Mouse (Mus musculus) CD4-positive, CD25-positive, alpha-beta regulatory T cell, adult 4 months (primary cell): ENCODE data around the gene H2-T23. TPM values are rescaled to one million over a fixed set of nuclear protein-coding genes. Genes with fewer than 3 reads are reported as not detected.
"Not testable (repeated sequence)": the region's sequence is repeated elsewhere in the genome, so short reads cannot be mapped to it uniquely, and the experiment has no call there.

Experiments used
- ATAC-seq: one replicate; pipeline ENCODE4 v1.8.0; 2017
- polyA plus RNA-seq, 2 experiments: library from polyadenylated mRNA; unstranded; fragments of 100-300 nt; shearing (Covaris generic); gene quantifications; one replicate each; pipeline ENCODE4 v1.2.1; 2017

Gene H2-T23
- polyA plus RNA-seq, result 1,000 to 10,000 TPM in 1 of 2 experiments, 100 to 1,000 TPM in 1; 829 to 1,151 TPM

GRCm38 (mm10) chr17:36032351-36032875 lies at the start of gene H2-T23:
Gene H2-T23 (minus strand): TSS chr17:36032855.
- ATAC-seq, result peak; percentile 87

GRCm38 (mm10) chr17:36081901-36082300 lies 49.2 kb upstream of the H2-T23 start:
- not testable (repeated sequence) for ATAC-seq

DNA sequence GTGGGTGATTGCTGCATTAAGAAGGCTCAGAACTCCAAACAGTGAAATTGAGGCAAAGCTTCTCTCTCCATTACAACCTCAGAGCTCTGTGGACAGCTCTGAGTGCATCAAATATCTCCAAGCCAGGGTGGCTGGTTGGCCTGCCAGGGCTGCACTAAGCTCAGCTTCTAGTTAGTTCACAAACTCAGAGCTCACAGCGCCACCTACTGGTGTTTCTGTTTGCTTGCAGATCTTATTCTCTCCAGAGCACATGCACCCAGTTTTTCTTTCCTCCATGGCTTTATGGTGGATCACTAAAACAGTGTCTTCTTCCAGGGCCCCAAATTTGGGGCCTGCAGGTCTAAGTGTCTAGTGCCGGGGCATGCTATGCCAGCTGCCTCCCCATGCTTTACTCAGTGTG lies 28.2 kb upstream of the H2-T23 start:
- peak; percentile 77 for ATAC-seq

DNA sequence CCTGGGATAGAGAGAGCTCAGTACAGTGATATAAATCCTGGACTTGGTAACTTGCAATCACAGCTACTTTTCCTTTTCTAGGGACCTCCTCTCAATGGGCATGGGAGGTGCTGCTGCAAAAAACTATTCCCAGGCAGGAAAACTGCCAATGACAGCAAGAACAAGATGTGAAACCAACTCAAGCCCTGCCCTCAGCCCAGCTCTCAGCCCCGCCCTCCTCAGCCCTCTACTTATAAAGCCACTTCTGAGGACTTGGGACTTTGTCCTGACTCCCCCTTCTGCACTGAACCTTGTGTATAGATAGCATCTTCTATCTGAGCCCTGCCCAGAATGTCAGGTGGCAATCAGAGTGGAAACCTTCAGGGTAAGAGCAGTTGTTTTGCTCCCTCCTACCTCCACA lies 25.7 kb upstream of the H2-T23 start, which contains the start of gene Gm11127:
Gene Gm11127, minus strand, starts transcription at position 10 of the 400 bp plus-strand sequence.
- not testable (repeated sequence) for ATAC-seq

DNA sequence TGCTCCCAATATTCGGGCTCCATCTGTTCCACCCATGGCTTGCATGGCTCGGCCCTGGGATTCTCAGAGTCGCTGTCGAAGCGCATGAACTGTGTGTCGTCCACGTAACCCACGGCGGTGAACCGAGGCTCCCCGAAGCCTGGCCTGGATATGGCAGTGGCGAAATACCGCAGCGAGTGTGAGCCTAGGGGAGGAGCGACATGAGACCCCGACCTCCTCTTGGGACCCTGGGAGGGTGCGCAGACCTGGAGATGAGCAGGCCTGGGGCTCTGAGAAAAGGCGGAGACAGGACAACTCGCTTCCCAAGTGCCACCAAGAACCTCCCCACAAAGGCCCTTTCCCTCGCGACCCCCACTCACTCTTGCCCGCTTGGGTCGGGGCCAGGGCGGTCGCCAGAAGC lies 25.3 kb upstream of the H2-T23 start:
- ATAC-seq, result not testable (repeated sequence)

GRCm38 (mm10) chr17:36043286-36043685 lies 10.6 kb upstream of the H2-T23 start:
- ATAC-seq, result no peak

GRCm38 (mm10) chr17:36042610-36043169 lies 10.0 kb upstream of the H2-T23 start, which contains the start of the genes H2-T22 and Gm6034:
Gene H2-T22 (minus strand): TSS chr17:36042747.
Gene Gm6034 (plus strand): TSS chr17:36042961.
- peak; percentile 97 for ATAC-seq

DNA sequence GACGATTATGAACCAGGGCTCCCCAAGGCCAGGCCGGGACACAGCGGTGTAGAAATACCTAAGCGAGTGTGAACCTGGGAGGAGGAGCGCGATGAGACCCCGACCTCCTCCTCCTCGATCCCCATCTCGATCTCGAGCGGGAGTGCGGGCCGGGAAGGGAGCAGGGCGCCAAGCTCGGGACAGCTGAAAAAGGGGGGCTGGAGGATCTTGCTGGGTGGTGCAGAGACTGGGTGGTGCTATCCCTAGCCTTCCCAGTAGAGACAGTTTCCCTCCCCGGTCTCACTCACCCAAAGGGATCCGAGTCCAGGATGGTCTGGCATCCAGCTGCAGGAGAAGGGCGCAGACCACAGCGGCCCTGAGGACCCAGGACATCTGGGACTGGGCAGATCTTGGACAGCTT lies 9.4 kb upstream of the H2-T23 start:
- not testable (repeated sequence) for ATAC-seq

GRCm38 (mm10) chr17:36040604-36041003 lies 7.9 kb upstream of the H2-T23 start:
- not testable (repeated sequence) for ATAC-seq

- not testable (repeated sequence) for ATAC-seq
Observed at GRCm38 (mm10) chr17:36036126-36036525, 3.5 kb upstream of the H2-T23 start.

DNA sequence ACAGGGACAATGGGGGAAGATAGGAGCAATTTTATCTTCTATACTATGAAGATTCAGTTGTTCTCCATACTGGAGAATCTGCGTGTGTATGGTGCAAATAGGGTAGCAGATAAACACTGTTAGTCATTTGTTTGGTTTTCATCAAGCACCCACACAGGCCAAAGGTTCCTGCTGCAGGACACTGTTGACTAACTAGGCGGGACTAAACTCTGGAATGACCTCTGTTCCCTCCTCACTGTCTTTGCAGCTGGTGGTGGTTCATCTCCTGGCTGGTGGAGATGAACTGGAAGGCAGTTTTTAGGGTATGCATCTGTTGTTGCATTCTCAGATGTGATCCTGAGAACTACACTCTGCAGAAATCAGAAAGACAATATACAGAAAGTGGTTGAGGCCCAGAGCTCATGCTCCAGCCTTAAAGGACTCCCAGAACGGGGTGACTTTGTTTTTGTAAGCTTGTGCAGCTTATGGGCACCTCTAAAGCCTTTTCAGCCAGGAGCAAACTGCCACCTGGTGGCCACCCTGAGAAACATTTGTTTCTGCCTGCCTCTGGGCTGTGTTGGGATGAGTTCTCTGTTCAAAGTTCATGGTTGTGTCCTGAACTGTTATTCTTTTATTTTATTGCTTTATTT lies 2.5 kb upstream of the H2-T23 start:
- peak; percentile 35 for ATAC-seq

DNA sequence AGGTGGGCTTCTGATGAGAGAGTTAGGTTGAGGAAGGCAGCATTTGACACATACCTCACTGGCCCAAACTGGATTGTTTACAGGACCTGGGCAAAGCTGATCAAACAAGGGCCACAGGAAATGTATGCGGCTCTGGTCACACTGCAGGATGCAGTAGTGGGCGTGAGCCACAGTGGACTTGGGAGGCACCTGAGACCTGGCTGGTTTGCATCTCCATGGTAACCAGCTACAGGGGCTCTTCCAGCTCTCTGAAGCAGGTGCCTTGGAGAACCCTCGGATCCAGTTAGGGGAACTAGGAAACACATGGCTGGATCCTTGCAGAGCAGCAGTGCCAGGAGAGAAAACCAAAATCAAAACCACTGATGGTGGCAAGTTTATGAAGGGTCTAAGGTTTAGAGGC lies 1.9 kb upstream of the H2-T23 start:
- not testable (repeated sequence) for ATAC-seq

DNA sequence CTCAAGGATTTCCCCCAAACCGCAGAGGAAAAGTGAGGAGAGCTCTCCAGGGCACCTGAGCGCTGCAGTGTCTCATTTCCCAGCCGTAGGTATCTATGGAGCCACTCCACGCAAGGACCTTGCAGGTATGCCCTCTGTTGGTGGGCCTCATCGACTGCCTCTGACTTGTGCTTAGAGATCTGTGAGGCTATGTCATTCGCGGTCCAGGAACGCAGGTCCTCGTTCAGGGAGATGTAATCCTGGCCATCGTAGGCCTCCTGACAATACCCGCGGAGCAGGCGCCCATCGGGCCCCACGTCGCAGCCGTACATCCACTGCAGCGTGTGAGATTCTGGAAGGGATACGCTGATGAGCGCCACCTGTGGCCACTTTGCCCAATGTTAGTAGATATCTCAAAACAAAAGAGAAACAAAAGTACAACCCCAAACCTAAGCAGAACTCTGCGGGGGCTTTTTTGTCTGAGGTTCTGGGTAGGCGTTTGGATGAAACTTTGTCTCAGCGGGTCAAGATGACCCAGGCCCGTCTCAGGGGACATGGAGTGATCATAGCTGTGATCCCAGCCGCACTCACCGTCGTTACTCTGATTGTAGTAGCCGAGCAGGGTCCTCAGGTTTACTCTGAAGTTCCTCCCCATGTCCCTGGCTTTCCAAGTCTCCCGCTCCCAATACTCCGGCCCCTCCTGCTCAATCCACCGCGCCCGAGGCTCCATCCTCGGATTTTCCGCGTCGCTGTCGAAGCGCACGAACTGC lies 898 bp downstream of the H2-T23 start:
- ATAC-seq, result peak; percentile 80

GRCm38 (mm10) chr17:36030703-36031582 lies 1.7 kb downstream of the H2-T23 start:
- not testable (repeated sequence) for ATAC-seq

DNA sequence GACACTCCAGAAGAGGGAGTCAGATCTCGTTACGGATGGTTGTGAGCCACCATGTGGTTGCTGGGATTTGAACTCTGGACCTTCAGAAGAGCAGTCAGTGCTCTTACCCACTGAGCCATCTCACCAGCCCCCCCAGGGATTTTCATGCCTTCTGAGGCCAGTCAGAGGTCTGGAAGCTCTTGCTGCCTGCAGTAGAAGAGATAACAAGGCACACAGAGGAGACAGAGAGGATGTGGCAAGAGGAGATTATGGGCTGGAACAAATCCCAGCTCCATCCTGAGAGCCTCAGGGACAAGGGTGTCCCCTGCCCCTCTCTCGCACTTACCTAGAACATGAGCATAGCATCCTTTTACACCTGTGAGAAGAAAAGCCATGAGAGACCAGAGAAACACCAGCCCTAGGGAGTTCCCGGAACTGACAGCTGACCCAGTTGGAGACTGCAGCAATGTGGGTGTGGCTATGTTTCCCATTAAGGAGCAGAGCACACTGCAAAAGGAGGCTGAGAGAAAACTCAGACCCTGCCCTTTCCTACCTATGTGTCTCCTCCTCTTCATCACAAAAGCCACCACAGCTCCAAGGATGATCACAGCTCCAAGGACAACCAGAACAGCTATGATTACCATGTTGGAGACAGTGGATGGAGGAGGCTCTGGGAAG lies 2.5 kb downstream of the H2-T23 start:
- ATAC-seq, result not testable (repeated sequence)

DNA sequence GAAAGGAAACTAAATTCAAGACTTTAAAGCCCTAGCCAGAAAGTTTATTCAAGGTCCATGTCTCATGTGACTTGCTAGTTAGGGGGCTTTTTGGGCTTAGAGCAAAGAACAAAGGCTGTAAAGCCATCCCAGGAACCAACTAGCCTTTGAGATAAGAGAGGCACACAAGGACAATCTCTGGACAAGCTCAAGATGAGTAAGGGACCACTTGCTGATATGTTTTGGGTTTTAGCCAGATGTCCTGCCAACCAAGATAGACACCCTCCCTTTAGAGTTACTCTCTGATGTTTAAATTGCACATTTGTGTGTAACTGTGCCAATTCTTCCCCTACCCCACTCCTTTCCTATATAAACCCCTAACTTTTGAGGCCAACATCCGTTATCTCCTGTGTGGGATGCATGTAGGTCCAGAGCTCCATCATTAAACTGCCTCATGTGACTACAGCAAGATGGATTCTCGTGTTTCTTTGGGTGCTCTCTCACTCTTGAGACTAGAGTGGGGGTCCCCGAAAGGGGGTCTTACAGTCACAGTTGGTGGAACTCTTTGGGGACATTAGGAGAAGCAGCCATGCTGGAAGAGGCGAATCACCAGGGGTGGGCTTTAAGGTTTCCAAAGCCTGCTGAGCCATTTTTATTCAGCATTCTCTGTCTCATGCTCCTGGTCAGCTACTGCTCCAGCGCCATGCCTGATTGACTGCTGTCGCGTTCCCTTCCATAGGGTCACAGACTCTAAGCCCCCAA lies 3.6 kb downstream of the H2-T23 start:
- ATAC-seq, result no peak

DNA sequence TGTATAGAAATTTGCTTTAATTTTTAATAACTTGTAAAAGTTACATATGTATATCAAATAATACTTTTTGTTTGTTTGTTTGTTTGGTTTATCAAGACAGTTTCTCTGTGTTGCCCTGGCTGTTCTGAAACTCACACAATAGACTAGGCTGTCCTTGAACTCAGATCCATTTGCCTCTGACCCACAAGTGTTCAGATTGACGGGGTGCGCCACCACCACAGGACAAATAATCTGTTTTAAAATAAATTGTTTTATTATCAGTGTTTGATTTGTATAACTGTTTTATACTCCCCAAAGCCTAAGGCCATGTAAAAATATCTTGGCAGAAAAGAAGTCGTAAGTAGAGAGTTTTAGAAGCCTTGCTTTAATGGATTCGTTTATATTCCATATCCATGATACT lies 5.0 kb downstream of the H2-T23 start:
- ATAC-seq, result no peak

- no peak for ATAC-seq
Observed at GRCm38 (mm10) chr17:36025901-36026300, 6.8 kb downstream of the H2-T23 start.

DNA sequence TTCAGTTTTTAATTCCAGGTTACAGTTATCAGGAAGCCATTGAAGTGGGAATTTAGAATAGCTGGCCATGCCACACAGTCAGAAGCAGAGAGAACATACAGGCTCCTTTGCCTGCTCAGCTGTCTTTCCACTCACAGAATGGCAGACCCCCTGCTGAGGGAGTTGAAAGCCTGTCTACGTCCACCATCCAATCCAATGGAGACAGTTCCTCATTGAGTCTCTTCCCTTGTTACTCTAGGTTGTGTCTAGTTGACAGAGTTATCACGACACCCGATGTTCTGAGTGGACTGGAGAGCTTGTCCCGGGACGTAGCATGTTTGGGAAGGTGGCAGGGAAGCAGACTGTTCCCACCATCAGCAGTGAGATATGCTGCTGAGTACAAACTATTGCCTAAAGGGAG lies 7.5 kb downstream of the H2-T23 start:
- no peak for ATAC-seq

GRCm38 (mm10) chr17:36023710-36024654 lies 8.7 kb downstream of the H2-T23 start:
- peak; percentile 69 for ATAC-seq
